Mouse (Mus musculus): ENCODE measurements around the gene Cfap300. TPM values are rescaled to one million over a fixed set of nuclear protein-coding genes. Genes with fewer than 3 reads are reported as not detected.

Gene Cfap300
- polyA plus RNA-seq, 1 experiment from 2014 or later, result 19.4 TPM

DNA sequence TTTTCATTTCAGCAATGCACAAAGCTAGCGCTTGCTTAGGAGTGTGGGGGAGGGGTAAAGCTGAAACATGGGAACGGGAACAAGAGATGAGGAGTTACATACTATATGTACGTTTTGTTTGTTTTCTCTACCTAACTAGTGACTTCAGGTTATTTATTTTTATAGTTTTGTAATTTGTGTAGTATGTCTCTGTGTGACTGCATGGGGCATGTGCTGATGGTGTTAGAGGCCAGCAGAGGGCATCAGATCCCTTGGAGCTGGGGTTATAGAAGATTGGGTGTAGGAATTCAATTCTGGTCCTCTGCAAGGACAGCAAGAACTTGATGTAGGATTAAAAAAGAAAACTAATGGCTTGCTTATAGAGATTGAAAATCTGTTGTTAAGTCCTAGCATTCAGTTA lies 64.1 kb downstream of the Cfap300 start:
- no peaks in the 10 kb centered on the region for H3K9me3 ChIP-seq
- peaks cover 1% of the 10 kb centered on the region for H3K4me1 ChIP-seq
- no peak overlapping the region for H3K4me3 ChIP-seq
- H3K36me3 ChIP-seq (replicated peaks), result peaks cover 94% of the 10 kb centered on the region
- WGBS, result 92% methylated on average over 3 of the region's 3 CpGs
- H3K27ac ChIP-seq, result no peak overlapping the region
- H3K27me3 ChIP-seq (ENCODE audit: poor library complexity, severe bottlenecking), result no peaks in the 10 kb centered on the region
- DNase-seq (ENCODE audit: extremely low spot score, low spot score), result no peak

DNA sequence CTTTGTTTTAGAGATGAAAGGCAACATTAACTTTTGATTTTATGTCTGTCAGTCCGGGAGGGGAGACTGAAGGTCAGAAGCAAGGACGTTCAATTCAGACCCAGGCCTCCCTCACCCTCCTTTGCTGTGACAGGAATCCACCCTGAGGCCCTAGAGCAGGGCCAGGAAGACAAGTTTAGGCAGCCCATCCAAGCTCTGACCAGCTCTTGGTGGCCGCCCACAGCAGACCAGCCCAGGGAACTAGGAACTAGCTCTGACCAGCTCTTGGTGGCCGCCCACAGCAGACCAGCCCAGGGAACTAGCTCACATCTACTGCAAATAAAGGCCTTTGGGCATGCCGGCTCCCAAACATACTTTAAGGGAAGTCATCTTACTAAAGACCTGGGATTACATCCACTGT lies 65.0 kb downstream of the Cfap300 start:
- no peak for DNase-seq (ENCODE audit: extremely low spot score, low spot score)
- Histone ChIP-seq H3K9me3 (no peaks in the 10 kb centered on the region), H3K4me3 (no peak overlapping the region), H3K27me3 (ENCODE audit: poor library complexity, severe bottlenecking) (no peaks in the 10 kb centered on the region), H3K36me3 (replicated peaks) (peaks cover 97% of the 10 kb centered on the region), H3K4me1 (no peaks in the 10 kb centered on the region), H3K27ac (no peak overlapping the region)
- 92% methylated on average over 5 of the region's 5 CpGs for WGBS

DNA sequence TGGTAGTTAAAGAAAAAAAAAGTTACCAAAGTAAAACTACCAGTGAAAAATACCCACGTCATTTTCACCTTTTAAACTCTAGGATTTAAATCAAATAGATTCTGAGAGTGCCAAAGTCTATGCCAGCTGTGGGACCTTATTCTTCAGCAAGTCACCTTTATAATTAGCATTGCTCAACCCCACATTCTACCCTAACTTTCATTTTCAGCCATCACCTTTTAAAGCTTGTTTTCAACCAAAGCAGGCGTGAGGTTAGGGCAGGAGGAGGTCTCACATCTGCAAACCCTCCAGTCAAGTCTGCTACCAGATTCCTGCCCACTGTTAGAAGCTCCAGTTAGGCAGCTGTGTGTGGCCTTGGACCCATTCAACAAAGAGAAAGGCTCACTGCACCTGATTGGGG lies 70.6 kb downstream of the Cfap300 start:
- peaks cover 85% of the 10 kb centered on the region for H3K36me3 ChIP-seq (replicated peaks)
- no peaks in the 10 kb centered on the region for H3K9me3 ChIP-seq
- WGBS, result 84% methylated on average over 2 of the region's 2 CpGs
- H3K27ac ChIP-seq, result no peak overlapping the region
- H3K4me3 ChIP-seq, result no peak overlapping the region
- peaks cover 17% of the 10 kb centered on the region for H3K4me1 ChIP-seq
- no peaks in the 10 kb centered on the region for H3K27me3 ChIP-seq (ENCODE audit: poor library complexity, severe bottlenecking)
- DNase-seq (ENCODE audit: extremely low spot score, low spot score), result no peak

Other genes starting within 250 kb of the Cfap300 start
- gene Birc2, start 205.8 kb downstream of the Cfap300 start, polyA plus RNA-seq (2016; fragmentation: Nextera tagmentation; extraction: Ambion mirVana), result 34.0 and 37.2 TPM in 2 replicates
- gene Birc3, start 169.6 kb downstream of the Cfap300 start, polyA plus RNA-seq (2016; fragmentation: Nextera tagmentation; extraction: Ambion mirVana), result 3.7 TPM in 2 replicates
- 34.5 and 36.8 TPM in 2 replicates for gene Yap1, start 38.2 kb downstream of the Cfap300 start, polyA plus RNA-seq (2016; fragmentation: Nextera tagmentation; extraction: Ambion mirVana)
- 2.7 and 3.1 TPM in 2 replicates for gene Cep126, start 91.5 kb upstream of the Cfap300 start, polyA plus RNA-seq (2016; fragmentation: Nextera tagmentation; extraction: Ambion mirVana)

Measured in forebrain, embryonic 10.5 days (tissue).